ENCODE assay signal across 8 mouse cellular contexts in genomic region chr3:105704031-105705008, GRCm38 (mm10). TPM values are rescaled to one million over a fixed set of nuclear protein-coding genes. Genes with fewer than 3 reads are reported as not detected.
DNase-seq lines count a peak whose midpoint lies in the region; ATAC-seq and TF ChIP-seq lines count a peak whose summit lies in the region.

Gene Inka2 (plus strand): TSS chr3:105704599.

- H3K4me2 ChIP-seq in embryonic facial prominence, embryonic 15.5 days (replicated peaks) = peak within 1 kb of the TSS; percentile 96
- peak within 1 kb of the TSS; percentile 78 for H3K4me2 ChIP-seq in kidney, embryonic 14.5 days (replicated peaks; ENCODE audit: low read depth, low read length)
- peak within 1 kb of the TSS; percentile 100 for H3K4me2 ChIP-seq in liver, embryonic 11.5 days

- WGBS in embryonic facial prominence, embryonic 15.5 days = 6% methylated on average over 38 of the region's 43 CpGs
- WGBS in heart, embryonic 10.5 days = 4% methylated on average over 39 of the region's 43 CpGs
- 3% methylated on average over 41 of the region's 43 CpGs for WGBS in kidney, embryonic 14.5 days
- 4% methylated on average over 39 of the region's 43 CpGs for WGBS in liver, embryonic 11.5 days

- no peak for TF ChIP-seq CTCF in bone marrow macrophage, adult 2 months (IDR thresholded peaks at IDR 0.05; ENCODE audit: low read depth, low read length)

- peak within 1 kb of the TSS; percentile 69 for H3K4me3 ChIP-seq in bone marrow macrophage, adult 2 months (ENCODE audit: insufficient read depth, low read length)
- peak within 1 kb of the TSS; percentile 57 for H3K4me3 ChIP-seq in embryonic facial prominence, embryonic 15.5 days (replicated peaks)
- H3K4me3 ChIP-seq in heart, embryonic 10.5 days = peak within 1 kb of the TSS; percentile 81
- peak within 1 kb of the TSS; percentile 41 for H3K4me3 ChIP-seq in kidney, embryonic 14.5 days (ENCODE audit: low read length)
- peak within 1 kb of the TSS; percentile 61 for H3K4me3 ChIP-seq in liver, embryonic 11.5 days (ENCODE audit: low read depth, low read length)

- no peak within 1 kb of the TSS for H3K27ac ChIP-seq in bone marrow macrophage, adult 2 months (ENCODE audit: insufficient read depth, low read depth, low read length)
- H3K27ac ChIP-seq in embryonic facial prominence, embryonic 15.5 days (replicated peaks) = peak within 1 kb of the TSS; percentile 72
- H3K27ac ChIP-seq in heart, embryonic 10.5 days = peak within 1 kb of the TSS; percentile 86
- peak within 1 kb of the TSS; percentile 65; the same call in 1 of the 2 replicates for H3K27ac ChIP-seq in kidney, embryonic 14.5 days (ENCODE audit: low read depth, low read length)
- no peak within 1 kb of the TSS for H3K27ac ChIP-seq in liver, embryonic 11.5 days (ENCODE audit: low read depth, low read length)

- peaks cover 12% of the 10 kb centered on the region for H3K4me1 ChIP-seq in bone marrow macrophage, adult 2 months (ENCODE audit: control insufficient read depth, insufficient read depth, low read length)
- H3K4me1 ChIP-seq in embryonic facial prominence, embryonic 15.5 days = peaks cover 25% of the 10 kb centered on the region
- peaks cover 91% of the 10 kb centered on the region for H3K4me1 ChIP-seq in heart, embryonic 10.5 days
- H3K4me1 ChIP-seq in kidney, embryonic 14.5 days (ENCODE audit: control insufficient read depth, insufficient read depth, low read length) = 0 out of 2 replicates have a peak, but pooled peaks cover 10% of the 10 kb centered on the region
- peaks cover 41% of the 10 kb centered on the region for H3K4me1 ChIP-seq in liver, embryonic 11.5 days (replicated peaks; ENCODE audit: control insufficient read depth, insufficient read depth, low read length)

- no peak for TF ChIP-seq POLR2A in bone marrow macrophage, adult 2 months (IDR thresholded peaks at IDR 0.05; ENCODE audit: borderline replicate concordance, low read depth, low read length)

- peak; percentile 83 for DNase-seq in CD4-positive helper T cell, adult 2 months (ENCODE audit: low read depth, low spot score)
- peak; percentile 93 for DNase-seq in heart, embryonic 10.5 days (ENCODE audit: low spot score)
- DNase-seq in liver, embryonic 11.5 days (ENCODE audit: low spot score) = peak; percentile 79
- peak; percentile 85 for DNase-seq in naive thymus-derived CD4-positive, alpha-beta T cell, adult 2 months (ENCODE audit: low read depth)
- DNase-seq in splenic B cell, adult 2 months (ENCODE audit: low read depth, low spot score) = peak; percentile 73

- H3K27me3 ChIP-seq in embryonic facial prominence, embryonic 15.5 days = peaks cover 13% of the 10 kb centered on the region
- H3K27me3 ChIP-seq in heart, embryonic 10.5 days (ENCODE audit: insufficient read depth, poor library complexity, severe bottlenecking) = peaks cover 32% of the 10 kb centered on the region
- H3K27me3 ChIP-seq in kidney, embryonic 14.5 days (ENCODE audit: control insufficient read depth, insufficient read depth, low read length) = peaks cover 14% of the 10 kb centered on the region
- peaks cover 17% of the 10 kb centered on the region for H3K27me3 ChIP-seq in liver, embryonic 11.5 days (replicated peaks; ENCODE audit: control insufficient read depth, insufficient read depth, low read length)
- no peaks in the 10 kb centered on the region for H3K27me3 ChIP-seq in splenic B cell, adult 2 months (ENCODE audit: control insufficient read depth, insufficient read depth, low read length, poor library complexity, severe bottlenecking)

- H3K9ac ChIP-seq in embryonic facial prominence, embryonic 15.5 days = peak within 1 kb of the TSS; percentile 34
- peak within 1 kb of the TSS; percentile 44 for H3K9ac ChIP-seq in kidney, embryonic 14.5 days (ENCODE audit: low read depth, low read length)
- peak within 1 kb of the TSS; percentile 61 for H3K9ac ChIP-seq in liver, embryonic 11.5 days (ENCODE audit: low read depth, low read length)

- no peaks in the 10 kb centered on the region for H3K36me3 ChIP-seq in embryonic facial prominence, embryonic 15.5 days
- no peaks in the 10 kb centered on the region for H3K36me3 ChIP-seq in heart, embryonic 10.5 days
- no peaks in the 10 kb centered on the region for H3K36me3 ChIP-seq in kidney, embryonic 14.5 days (ENCODE audit: control insufficient read depth, insufficient read depth, low read length)
- no peaks in the 10 kb centered on the region for H3K36me3 ChIP-seq in liver, embryonic 11.5 days (ENCODE audit: control insufficient read depth, insufficient read depth, low read length)
- H3K36me3 ChIP-seq in splenic B cell, adult 2 months (ENCODE audit: control insufficient read depth, insufficient read depth, low read length, poor library complexity, severe bottlenecking) = no peaks in the 10 kb centered on the region

- ATAC-seq in embryonic facial prominence, embryonic 15.5 days (ENCODE audit: insufficient number of reproducible peaks, low FRiP score, low TSS enrichment, low read depth) = peak; percentile 92
- peak; percentile 95 for ATAC-seq in kidney, embryonic 14.5 days (ENCODE audit: low FRiP score, low TSS enrichment)
- ATAC-seq in liver, embryonic 11.5 days (replicated peaks; ENCODE audit: low FRiP score) = peak; percentile 94

- H3K9me3 ChIP-seq in embryonic facial prominence, embryonic 15.5 days (replicated peaks) = no peaks in the 10 kb centered on the region
- no peaks in the 10 kb centered on the region for H3K9me3 ChIP-seq in heart, embryonic 10.5 days
- no peaks in the 10 kb centered on the region for H3K9me3 ChIP-seq in kidney, embryonic 14.5 days (ENCODE audit: control insufficient read depth, low read length)
- H3K9me3 ChIP-seq in liver, embryonic 11.5 days (ENCODE audit: control insufficient read depth, low read length) = no peaks in the 10 kb centered on the region

RNA-seq across cellular contexts. Expression of gene Inka2, which starts in this region (rescaled TPM):
- 0.47 and 0.95 TPM in 2 replicates for polyA plus RNA-seq in bone marrow macrophage, adult 2 months (2012; ENCODE audit: insufficient read depth, insufficient read length, missing spikeins)
- polyA plus RNA-seq in embryonic facial prominence, embryonic 15.5 days (2015; fragmentation: Nextera tagmentation; extraction: Ambion mirVana) = 5.2 and 6.7 TPM in 2 replicates
- polyA plus RNA-seq in heart, embryonic 10.5 days (2016; fragmentation: Nextera tagmentation; extraction: Ambion mirVana) = 1.5 and 2.4 TPM in 2 replicates
- 0.46 and 0.57 TPM in 2 replicates for polyA plus RNA-seq in kidney, embryonic 14.5 days (2014; fragmentation: Nextera tagmentation; extraction: Ambion mirVana)
- 0.23 and 0.36 TPM in 2 replicates for polyA plus RNA-seq in liver, embryonic 11.5 days (2014; fragmentation: Nextera tagmentation; extraction: Ambion mirVana)

Comparison
In these comparisons a context has a peak if more than half of its experiments do, and no peak if none do; other contexts are left out.
1. Peak in ATAC-seq, H3K4me3 ChIP-seq, H3K27ac ChIP-seq, H3K9ac ChIP-seq and H3K4me2 ChIP-seq in kidney, embryonic 14.5 days; RNA of the gene not detected or under 1 TPM.
2. Peak in DNase-seq, ATAC-seq, H3K4me3 ChIP-seq, H3K9ac ChIP-seq and H3K4me2 ChIP-seq in liver, embryonic 11.5 days; RNA of the gene not detected or under 1 TPM.
3. H3K27ac ChIP-seq: peak in embryonic facial prominence, embryonic 15.5 days (single experiment) and heart, embryonic 10.5 days (single experiment); none in bone marrow macrophage, adult 2 months (single experiment) and liver, embryonic 11.5 days (single experiment).
4. Peak in every context shown above with its lines, with median percentiles within 50 percentile points of each other: DNase-seq, H3K4me3 ChIP-seq, ATAC-seq, H3K4me2 ChIP-seq and H3K9ac ChIP-seq.